Mouse (Mus musculus) embryo, embryonic 10.5 days (tissue): ENCODE data around the gene Bcan.

Experiments used
- DNase-seq: peaks from one replicate; pipeline ENCODE4 v3.0.0-alpha.2; 2015; ENCODE audit warnings: low spot score

Bcan gene

GRCm38 (mm10) chr3:87972203-87972664 lies 27.8 kb downstream of the Bcan start:
- peak; percentile 73 for DNase-seq

GRCm38 (mm10) chr3:87971489-87972202 lies 28.4 kb downstream of the Bcan start:
- no peak for DNase-seq

- DNase-seq, result peak; percentile 95
Observed at GRCm38 (mm10) chr3:87970939-87971488, 29.0 kb downstream of the Bcan start, which contains the start of gene Nes. Gene Nes, plus strand, starts transcription at chr3:87971078.

- peak; percentile 90 for DNase-seq
Observed at GRCm38 (mm10) chr3:87970184-87970938, 29.7 kb downstream of the Bcan start.

GRCm38 (mm10) chr3:87960586-87961191 lies 39.3 kb downstream of the Bcan start:
- DNase-seq, result peak; percentile 99

GRCm38 (mm10) chr3:87960191-87960585 lies 39.8 kb downstream of the Bcan start:
- no peak for DNase-seq

- DNase-seq, result no peak
Observed at GRCm38 (mm10) chr3:87959371-87959770, 40.7 kb downstream of the Bcan start.

GRCm38 (mm10) chr3:87958967-87959366 lies 41.1 kb downstream of the Bcan start:
- DNase-seq, result peak; percentile 79

GRCm38 (mm10) chr3:87958476-87958875 lies 41.6 kb downstream of the Bcan start:
- DNase-seq, result no peak

- peak; percentile 76 for DNase-seq
Observed at GRCm38 (mm10) chr3:87958056-87958455, 42.0 kb downstream of the Bcan start.

GRCm38 (mm10) chr3:87952440-87952839 lies 47.6 kb downstream of the Bcan start:
- DNase-seq, result peak; percentile 72

GRCm38 (mm10) chr3:87951946-87952345 lies 48.1 kb downstream of the Bcan start:
- DNase-seq, result no peak

- DNase-seq, result peak; percentile 76
Observed at GRCm38 (mm10) chr3:87949955-87950515, 50.0 kb downstream of the Bcan start.

GRCm38 (mm10) chr3:87949266-87949954 lies 50.6 kb downstream of the Bcan start:
- peak; percentile 74 for DNase-seq

GRCm38 (mm10) chr3:87948378-87949265 lies 51.4 kb downstream of the Bcan start, which contains the start of gene Crabp2:
Gene Crabp2, plus strand, starts transcription at chr3:87948666.
- peak; percentile 85 for DNase-seq

- peak; percentile 97 for DNase-seq
Observed at GRCm38 (mm10) chr3:87947811-87948199, 52.2 kb downstream of the Bcan start.

GRCm38 (mm10) chr3:87947056-87947810 lies 52.8 kb downstream of the Bcan start:
- peak; percentile 70 for DNase-seq

- DNase-seq, result peak; percentile 59
Observed at GRCm38 (mm10) chr3:87946541-87946860, 53.5 kb downstream of the Bcan start.

- DNase-seq, result peak; percentile 71
Observed at GRCm38 (mm10) chr3:87945781-87946540, 54.1 kb downstream of the Bcan start.
